Mouse (Mus musculus) hindbrain, embryonic 14.5 days (tissue): ENCODE measurements around the gene Gm33543. TPM values are rescaled to one million over a fixed set of nuclear protein-coding genes. Genes with fewer than 3 reads are reported as not detected.

Source experiments
- polyA plus RNA-seq: library from polyadenylated mRNA; unstranded; fragments of >200 nt; fragmentation: Nextera tagmentation; extraction: Ambion mirVana; gene quantifications from 2 replicates; pipeline ENCODE4 v1.2.1, GENCODE M21; 2014

Gene Gm33543
- polyA plus RNA-seq, 1 experiment from 2014 or later, result not detected

Other genes starting within 250 kb of the Gm33543 start
- not detected in 2 replicates for gene Anapc15-ps, start 169.5 kb downstream of the Gm33543 start, polyA plus RNA-seq
- gene Eea1, start 97.7 kb upstream of the Gm33543 start, polyA plus RNA-seq, result 26.3 and 29.3 TPM in 2 replicates